Mouse (Mus musculus) urinary bladder, postnatal 4 days (tissue): ENCODE data around the gene Tmem54.

Experiments used
- DNase-seq, 2 experiments: peaks; one replicate each; pipeline ENCODE4 v3.0.0; 2021 to 2022; ENCODE audit warnings: low spot score in 2 of 2

Gene Tmem54

GRCm38 (mm10) chr4:129105356-129105755 lies at the start of gene Tmem54:
Gene Tmem54 (plus strand): TSS chr4:129105548.
- peak in 1 of 2 experiments; percentile 44 for DNase-seq

- DNase-seq = no peak
These were observed 49.8 kb upstream of the Tmem54 start for GRCm38 (mm10) chr4:129055562-129055961.

- DNase-seq = peak; percentile 97 to 98
These were observed 47.7 kb upstream of the Tmem54 start for GRCm38 (mm10) chr4:129057533-129058206.

GRCm38 (mm10) chr4:129058207-129059092 lies 46.9 kb upstream of the Tmem54 start, which contains the start of gene Rnf19b:
Gene Rnf19b (plus strand): TSS chr4:129058271.
- no peak for DNase-seq

- no peak for DNase-seq
These were observed 46.2 kb upstream of the Tmem54 start for GRCm38 (mm10) chr4:129059125-129059551.

GRCm38 (mm10) chr4:129059922-129060321 lies 45.4 kb upstream of the Tmem54 start:
- DNase-seq = no peak

GRCm38 (mm10) chr4:129061486-129061885 lies 43.9 kb upstream of the Tmem54 start:
- DNase-seq = no peak

GRCm38 (mm10) chr4:129062281-129063075 lies 42.9 kb upstream of the Tmem54 start:
- no peak for DNase-seq

GRCm38 (mm10) chr4:129065688-129066236 lies 39.6 kb upstream of the Tmem54 start:
- no peak for DNase-seq

GRCm38 (mm10) chr4:129067638-129068415 lies 37.5 kb upstream of the Tmem54 start:
- no peak for DNase-seq

- no peak for DNase-seq
These were observed 36.5 kb upstream of the Tmem54 start for GRCm38 (mm10) chr4:129068848-129069247.

GRCm38 (mm10) chr4:129079126-129079525 lies 26.2 kb upstream of the Tmem54 start:
- DNase-seq = no peak

- no peak for DNase-seq
These were observed 24.3 kb upstream of the Tmem54 start for GRCm38 (mm10) chr4:129081041-129081440.

- DNase-seq = no peak
These were observed 23.8 kb upstream of the Tmem54 start for GRCm38 (mm10) chr4:129081512-129081911.

- no peak for DNase-seq
These were observed 23.4 kb upstream of the Tmem54 start for GRCm38 (mm10) chr4:129081939-129082338.

- peak in 1 of 2 experiments; percentile 59 for DNase-seq
These were observed 22.8 kb upstream of the Tmem54 start for GRCm38 (mm10) chr4:129082379-129083115.

GRCm38 (mm10) chr4:129084896-129085295 lies 20.5 kb upstream of the Tmem54 start:
- DNase-seq = no peak

GRCm38 (mm10) chr4:129086078-129086477 lies 19.3 kb upstream of the Tmem54 start:
- no peak for DNase-seq

- DNase-seq = no peak
These were observed 17.5 kb upstream of the Tmem54 start for GRCm38 (mm10) chr4:129087850-129088249.

GRCm38 (mm10) chr4:129095276-129095675 lies 10.1 kb upstream of the Tmem54 start:
- DNase-seq = no peak
